Mouse (Mus musculus) midbrain, embryonic 14.5 days (tissue): ENCODE data around the gene H1fnt. TPM values are rescaled to one million over a fixed set of nuclear protein-coding genes. Genes with fewer than 3 reads are reported as not detected.
A peak's percentile ranks its signal among the peaks of the same experiment; 100 is the strongest.

Source experiments
- ATAC-seq: fragments of 200-750 bp; cut with Nextera tagmentation; 2 replicates; pipeline ENCODE4 v1.8.0; 2017; ENCODE audit warnings: moderate number of reproducible peaks, moderate library complexity; ENCODE audit not compliant: low FRiP score, low TSS enrichment
- DNase-seq: peaks from one replicate; pipeline ENCODE4 v3.0.0-alpha.2; 2015
- H3K27ac ChIP-seq: fragments of 300-500 bp; sonication (generic); replicated peaks from 2 replicates; pipeline ENCODE4 v1.5.1; 2014; ENCODE audit warnings: mild to moderate bottlenecking, low read depth, low read length, moderate library complexity
- H3K27me3 ChIP-seq: fragments of 300-500 bp; sonication (generic); 2 replicates; pipeline ENCODE4 v1.6.1; 2014; ENCODE audit warnings: low read length, control low read depth, mixed read lengths; ENCODE audit not compliant: control insufficient read depth, insufficient read depth
- H3K36me3 ChIP-seq: fragments of 300-500 bp; sonication (generic); 2 replicates; pipeline ENCODE4 v1.6.1; 2014; ENCODE audit warnings: low read length, control low read depth; ENCODE audit not compliant: control insufficient read depth, insufficient read depth
- H3K4me1 ChIP-seq: fragments of 300-500 bp; sonication (generic); 2 replicates; pipeline ENCODE4 v1.6.1; 2014; ENCODE audit warnings: mild to moderate bottlenecking, antibody characterized with exemption, low read length, control low read depth; ENCODE audit not compliant: control insufficient read depth, insufficient read depth
- H3K4me2 ChIP-seq: fragments of 300-500 bp; sonication (generic); 2 replicates; pipeline ENCODE4 v1.6.1; 2014; ENCODE audit warnings: mild to moderate bottlenecking, low read length, moderate library complexity
- H3K4me3 ChIP-seq: fragments of 300-500 bp; sonication (generic); replicated peaks from 2 replicates; pipeline ENCODE4 v1.5.1; 2014; ENCODE audit warnings: low read depth, low read length
- H3K9ac ChIP-seq: fragments of 300-500 bp; sonication (generic); replicated peaks from 2 replicates; pipeline ENCODE4 v1.6.1; 2014; ENCODE audit warnings: mild to moderate bottlenecking, low read length, moderate library complexity
- H3K9me3 ChIP-seq: fragments of 300-500 bp; sonication (generic); 2 replicates; pipeline ENCODE4 v1.6.1; 2016; ENCODE audit warnings: low read length, control low read depth, mixed read lengths; ENCODE audit not compliant: control insufficient read depth
- WGBS: fragments of 180-500 bp; shearing (Covaris S2); extraction: QIAGEN DNeasy Blood & Tissue Kit; methylation state at CpG from one replicate; pipeline ENCODE4 v1.1.7; 2014; 5-methylcytosine and 5-hydroxymethylcytosine counted together
- polyA plus RNA-seq: library from polyadenylated mRNA; unstranded; fragments of >200 nt; fragmentation: Nextera tagmentation; extraction: Ambion mirVana; gene quantifications from 2 replicates; pipeline ENCODE4 v1.2.1, GENCODE M21; 2014

The H1fnt gene
- polyA plus RNA-seq = not detected in 2 replicates

- no peak within 1 kb of the TSS for H3K4me2 ChIP-seq
- ATAC-seq (no peak), DNase-seq (no peak)
- H3K27me3 ChIP-seq = no peaks in the 10 kb centered on the region
- no peak within 1 kb of the TSS for H3K4me3 ChIP-seq
- H3K4me1 ChIP-seq = no peaks in the 10 kb centered on the region
- H3K9me3 ChIP-seq = no peaks in the 10 kb centered on the region
- no peak within 1 kb of the TSS for H3K9ac ChIP-seq
- H3K36me3 ChIP-seq = no peaks in the 10 kb centered on the region
- 88% methylated on average over 8 of the region's 8 CpGs for WGBS
- no peak within 1 kb of the TSS for H3K27ac ChIP-seq
Observed at GRCm38 (mm10) chr15:98257193-98257592, at the start of gene H1fnt. Gene H1fnt, minus strand, starts transcription at chr15:98257293.

GRCm38 (mm10) chr15:98295628-98296551 lies 38.8 kb upstream of the H1fnt start, which contains the start of gene Zfp641:
Gene Zfp641, minus strand, starts transcription at chr15:98296161.
- no peaks in the 10 kb centered on the region for H3K36me3 ChIP-seq
- 0 out of 2 replicates have a peak within 1 kb of the TSS, but pooled peaks have one; percentile 5 for H3K27ac ChIP-seq
- peak within 1 kb of the TSS; percentile 84 for H3K4me2 ChIP-seq
- ATAC-seq (peak; percentile 50; the same call in 1 of the 2 replicates), DNase-seq (peak; percentile 74)
- H3K27me3 ChIP-seq = no peaks in the 10 kb centered on the region
- H3K4me3 ChIP-seq = peak within 1 kb of the TSS; percentile 69
- H3K9me3 ChIP-seq = peaks cover 5% of the 10 kb centered on the region; the same call in 1 of the 2 replicates
- H3K9ac ChIP-seq = peak within 1 kb of the TSS; percentile 92
- no peaks in the 10 kb centered on the region for H3K4me1 ChIP-seq
- WGBS = 2% methylated on average over 60 of the region's 60 CpGs

- Histone ChIP-seq H3K4me3 (no peak overlapping the region), H3K9ac (no peak overlapping the region), H3K4me2 (no peak overlapping the region), H3K27ac (no peak overlapping the region), H3K27me3 (no peaks in the 10 kb centered on the region), H3K36me3 (0 out of 2 replicates have a peak, but pooled peaks cover 8% of the 10 kb centered on the region), H3K9me3 (no peaks in the 10 kb centered on the region), H3K4me1 (no peaks in the 10 kb centered on the region)
- ATAC-seq (no peak), DNase-seq (no peak)
- WGBS = 93% methylated on average over 8 of the region's 8 CpGs
Observed at GRCm38 (mm10) chr15:98293651-98294050, 36.6 kb upstream of the H1fnt start.

- no peak overlapping the region for H3K4me2 ChIP-seq
- 71% methylated on average over 12 of the region's 12 CpGs for WGBS
- ATAC-seq (no peak), DNase-seq (no peak)
- H3K4me1 ChIP-seq = no peaks in the 10 kb centered on the region
- H3K27me3 ChIP-seq = no peaks in the 10 kb centered on the region
- H3K36me3 ChIP-seq = 0 out of 2 replicates have a peak, but pooled peaks cover 8% of the 10 kb centered on the region
- no peak overlapping the region for H3K9ac ChIP-seq
- no peak overlapping the region for H3K4me3 ChIP-seq
- no peaks in the 10 kb centered on the region for H3K9me3 ChIP-seq
- H3K27ac ChIP-seq = no peak overlapping the region
Observed at GRCm38 (mm10) chr15:98288566-98288965, 31.5 kb upstream of the H1fnt start.

- Histone ChIP-seq H3K4me2 (no peak overlapping the region), H3K9me3 (no peaks in the 10 kb centered on the region), H3K27me3 (no peaks in the 10 kb centered on the region), H3K4me3 (no peak overlapping the region), H3K36me3 (0 out of 2 replicates have a peak, but pooled peaks cover 8% of the 10 kb centered on the region), H3K27ac (no peak overlapping the region), H3K9ac (no peak overlapping the region), H3K4me1 (no peaks in the 10 kb centered on the region)
- DNase-seq (no peak), ATAC-seq (no peak)
- 91% methylated on average over 7 of the region's 7 CpGs for WGBS
Observed at GRCm38 (mm10) chr15:98286418-98286817, 29.3 kb upstream of the H1fnt start.

GRCm38 (mm10) chr15:98257776-98258175 lies 683 bp upstream of the H1fnt start:
- Histone ChIP-seq H3K27ac (no peak overlapping the region), H3K27me3 (no peaks in the 10 kb centered on the region), H3K9ac (no peak overlapping the region), H3K4me1 (no peaks in the 10 kb centered on the region), H3K4me3 (no peak overlapping the region), H3K9me3 (no peaks in the 10 kb centered on the region), H3K36me3 (no peaks in the 10 kb centered on the region), H3K4me2 (no peak overlapping the region)
- 87% methylated on average over 7 of the region's 7 CpGs for WGBS
- ATAC-seq (no peak), DNase-seq (no peak)

GRCm38 (mm10) chr15:98256271-98256670 lies 822 bp downstream of the H1fnt start:
- Histone ChIP-seq H3K4me1 (no peaks in the 10 kb centered on the region), H3K36me3 (no peaks in the 10 kb centered on the region), H3K9ac (no peak overlapping the region), H3K27ac (no peak overlapping the region), H3K9me3 (no peaks in the 10 kb centered on the region), H3K4me3 (no peak overlapping the region), H3K4me2 (no peak overlapping the region), H3K27me3 (no peaks in the 10 kb centered on the region)
- ATAC-seq (no peak), DNase-seq (no peak)
- 96% methylated on average over 13 of the region's 13 CpGs for WGBS

- DNase-seq (no peak), ATAC-seq (no peak)
- Histone ChIP-seq H3K4me3 (no peak overlapping the region), H3K9ac (no peak overlapping the region), H3K4me1 (no peaks in the 10 kb centered on the region), H3K27ac (no peak overlapping the region), H3K9me3 (no peaks in the 10 kb centered on the region), H3K27me3 (no peaks in the 10 kb centered on the region), H3K36me3 (no peaks in the 10 kb centered on the region), H3K4me2 (no peak overlapping the region)
- WGBS = 88% methylated on average over 4 of the region's 4 CpGs
Observed at GRCm38 (mm10) chr15:98235442-98235841, 21.7 kb downstream of the H1fnt start.

- no peak within 1 kb of the TSS for H3K27ac ChIP-seq
- no peaks in the 10 kb centered on the region for H3K9me3 ChIP-seq
- DNase-seq = no peak
- no peak within 1 kb of the TSS for H3K4me3 ChIP-seq
- H3K36me3 ChIP-seq = no peaks in the 10 kb centered on the region
- H3K4me2 ChIP-seq = no peak within 1 kb of the TSS
- 83% methylated on average over 4 of the region's 4 CpGs for WGBS
- H3K9ac ChIP-seq = no peak within 1 kb of the TSS
- H3K4me1 ChIP-seq = no peaks in the 10 kb centered on the region
- H3K27me3 ChIP-seq = no peaks in the 10 kb centered on the region
- no peak for ATAC-seq
Observed at GRCm38 (mm10) chr15:98234350-98234749, 22.7 kb downstream of the H1fnt start, which contains the start of gene Olfr286. Gene Olfr286, minus strand, starts transcription at chr15:98234450.
